Mouse (Mus musculus): ENCODE results near the gene Crybb2. TPM values are rescaled to one million over a fixed set of nuclear protein-coding genes. Genes with fewer than 3 reads are reported as not detected.

Crybb2 gene
- total RNA-seq, 2 experiments from 2014 or later: not detected

- intact Hi-C loops (cut with DNase I): loop anchor here (5.0 kb wide), 1 partner anchor 132 kb away; the partner anchor contains the start of gene Tmem211
- no peak for DNase-seq (ENCODE audit: extremely low spot score in 1 of 2, low spot score in 2 of 2)
These were observed 25.5 kb upstream of the Crybb2 start for GRCm38 (mm10) chr5:113095456-113095855.

DNA sequence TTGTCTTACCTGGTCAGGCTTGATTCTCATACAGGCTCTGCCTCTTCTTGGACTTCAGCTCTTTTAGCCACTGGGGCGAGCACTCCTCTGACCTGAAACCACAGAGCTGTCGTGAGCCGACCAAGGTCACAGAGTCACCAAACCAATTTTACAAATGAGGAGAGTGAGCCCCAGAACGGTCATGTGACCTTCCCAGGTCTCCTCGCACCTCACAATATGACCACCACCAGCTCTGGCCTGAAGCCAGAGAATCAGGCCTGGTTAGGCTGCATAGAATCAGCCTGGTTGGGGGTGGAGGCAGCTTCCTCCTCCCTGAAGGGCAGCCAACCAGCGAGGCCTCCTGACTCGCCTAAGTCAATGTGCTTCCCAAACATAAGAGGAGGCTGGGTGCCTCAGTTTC, 22.5 kb upstream of the Crybb2 start:
- DNase-seq (ENCODE audit: extremely low spot score in 1 of 2, low spot score in 2 of 2): no peak
- intact Hi-C loops (cut with DNase I): no loop called here

GRCm38 (mm10) chr5:113091162-113091561, 21.2 kb upstream of the Crybb2 start:
- intact Hi-C loops (cut with DNase I): no loop called here
- peak in 1 of 2 experiments; percentile 71 for DNase-seq (ENCODE audit: extremely low spot score in 1 of 2, low spot score in 2 of 2)

DNA sequence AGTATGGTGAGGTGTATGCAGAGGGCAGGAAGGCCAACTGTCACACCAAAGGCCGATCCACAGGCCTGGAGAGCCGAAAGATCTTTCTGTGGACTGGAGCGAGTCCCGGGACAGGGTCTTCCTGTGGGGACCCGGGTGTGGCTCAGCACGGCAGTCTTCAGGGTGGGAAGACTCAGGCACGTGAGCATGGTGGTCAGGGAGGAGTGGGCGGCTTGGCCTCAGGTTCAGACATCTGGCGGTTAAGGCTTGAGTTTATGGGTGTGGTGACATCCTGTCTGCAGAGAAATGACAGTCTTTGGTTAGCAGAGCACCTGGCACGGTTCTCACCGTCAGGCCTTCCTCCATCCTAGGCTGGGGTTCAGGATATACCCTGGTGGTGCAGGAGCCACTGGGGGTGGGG, 20.8 kb upstream of the Crybb2 start:
- intact Hi-C loops (cut with DNase I): no loop called here
- DNase-seq (ENCODE audit: extremely low spot score in 1 of 2, low spot score in 2 of 2): peak in 1 of 2 experiments; percentile 58

DNA sequence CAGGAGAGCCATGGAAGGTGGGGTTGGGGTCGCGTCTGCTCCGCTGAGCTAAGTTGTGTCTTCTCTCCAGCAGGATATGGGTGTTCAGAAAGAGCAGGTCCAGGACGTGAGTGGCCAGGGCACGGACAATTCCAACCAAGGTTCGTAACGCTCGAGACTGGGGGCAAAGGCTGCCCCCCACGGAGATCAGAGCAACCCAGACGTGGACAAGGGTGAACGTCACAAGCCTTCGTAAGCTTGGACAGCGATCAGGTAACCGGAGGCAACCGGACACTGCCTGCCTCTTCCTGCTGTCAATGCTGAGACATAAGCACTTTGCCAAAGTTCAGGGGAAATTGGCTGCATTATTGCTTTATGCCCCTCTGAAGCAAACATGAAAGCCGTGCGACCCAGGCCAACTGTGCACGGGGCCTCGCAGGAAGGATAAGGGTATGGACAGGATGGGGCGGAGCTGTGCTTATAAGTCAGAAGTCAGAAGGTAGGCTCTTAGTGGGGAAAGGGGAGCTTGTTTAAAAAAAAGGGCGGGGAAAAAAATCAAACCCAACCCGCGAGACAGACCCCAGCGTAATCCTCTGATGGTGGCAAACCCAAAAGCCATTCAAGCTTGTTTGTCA, 20.3 kb upstream of the Crybb2 start:
- DNase-seq (ENCODE audit: extremely low spot score in 1 of 2, low spot score in 2 of 2): peak in 1 of 2 experiments; percentile 35
- intact Hi-C loops (cut with DNase I): no loop called here

GRCm38 (mm10) chr5:113087465-113087864, 17.5 kb upstream of the Crybb2 start:
- intact Hi-C loops (cut with DNase I): no loop called here
- no peak for DNase-seq (ENCODE audit: extremely low spot score in 1 of 2, low spot score in 2 of 2)

DNA sequence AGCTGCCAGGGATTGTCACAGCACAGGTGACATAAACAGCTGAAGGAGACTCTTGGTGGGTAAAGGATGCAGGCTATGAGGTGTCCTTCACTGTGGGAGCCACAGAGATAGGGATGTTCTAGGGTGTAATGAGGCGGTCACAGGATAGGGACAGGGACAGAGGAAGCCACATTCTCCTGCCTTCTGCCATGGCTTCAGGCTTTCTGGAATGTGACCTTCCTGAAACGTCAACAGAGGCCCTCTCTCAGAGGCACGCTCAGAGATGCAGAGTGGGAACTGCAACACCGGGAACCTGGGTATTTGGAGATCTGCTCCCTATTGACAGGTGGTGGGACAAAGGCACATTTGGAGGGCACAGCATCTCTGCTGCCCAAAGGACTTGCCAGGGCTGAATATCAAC, 17.1 kb upstream of the Crybb2 start:
- intact Hi-C loops (cut with DNase I): no loop called here
- no peak for DNase-seq (ENCODE audit: extremely low spot score in 1 of 2, low spot score in 2 of 2)

GRCm38 (mm10) chr5:113086439-113086838, 16.5 kb upstream of the Crybb2 start:
- intact Hi-C loops (cut with DNase I): no loop called here
- DNase-seq (ENCODE audit: extremely low spot score in 1 of 2, low spot score in 2 of 2): no peak

GRCm38 (mm10) chr5:113085931-113086330, 16.0 kb upstream of the Crybb2 start:
- intact Hi-C loops (cut with DNase I): no loop called here

DNA sequence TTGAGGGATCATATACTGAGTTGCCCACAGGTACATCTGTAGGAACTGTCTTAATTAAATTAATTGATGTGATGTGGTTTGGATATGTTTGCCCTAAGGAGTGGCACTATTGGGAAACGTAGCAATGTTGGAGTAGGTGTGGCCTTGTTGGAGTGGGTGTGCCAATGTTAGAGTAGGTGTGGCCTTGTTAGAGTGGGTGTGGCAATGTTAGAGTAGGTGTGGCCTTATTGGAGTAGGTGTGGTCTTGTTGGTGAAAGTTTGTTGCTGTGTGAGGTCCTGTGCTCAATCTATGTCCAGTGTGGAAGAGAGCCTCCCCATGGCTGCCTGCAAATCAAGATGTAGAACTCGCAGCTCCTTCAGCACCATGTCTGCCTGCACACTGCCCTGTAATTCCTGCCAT, 14.4 kb upstream of the Crybb2 start:
- intact Hi-C loops (cut with DNase I): no loop called here
- peak in 1 of 2 experiments; percentile 14 for DNase-seq (ENCODE audit: extremely low spot score in 1 of 2, low spot score in 2 of 2)

More at GRCm38 (mm10) chr5:113085931-113086330, 16.0 kb upstream of the Crybb2 start:
- no peak for DNase-seq (ENCODE audit: extremely low spot score in 1 of 2, low spot score in 2 of 2)

DNA sequence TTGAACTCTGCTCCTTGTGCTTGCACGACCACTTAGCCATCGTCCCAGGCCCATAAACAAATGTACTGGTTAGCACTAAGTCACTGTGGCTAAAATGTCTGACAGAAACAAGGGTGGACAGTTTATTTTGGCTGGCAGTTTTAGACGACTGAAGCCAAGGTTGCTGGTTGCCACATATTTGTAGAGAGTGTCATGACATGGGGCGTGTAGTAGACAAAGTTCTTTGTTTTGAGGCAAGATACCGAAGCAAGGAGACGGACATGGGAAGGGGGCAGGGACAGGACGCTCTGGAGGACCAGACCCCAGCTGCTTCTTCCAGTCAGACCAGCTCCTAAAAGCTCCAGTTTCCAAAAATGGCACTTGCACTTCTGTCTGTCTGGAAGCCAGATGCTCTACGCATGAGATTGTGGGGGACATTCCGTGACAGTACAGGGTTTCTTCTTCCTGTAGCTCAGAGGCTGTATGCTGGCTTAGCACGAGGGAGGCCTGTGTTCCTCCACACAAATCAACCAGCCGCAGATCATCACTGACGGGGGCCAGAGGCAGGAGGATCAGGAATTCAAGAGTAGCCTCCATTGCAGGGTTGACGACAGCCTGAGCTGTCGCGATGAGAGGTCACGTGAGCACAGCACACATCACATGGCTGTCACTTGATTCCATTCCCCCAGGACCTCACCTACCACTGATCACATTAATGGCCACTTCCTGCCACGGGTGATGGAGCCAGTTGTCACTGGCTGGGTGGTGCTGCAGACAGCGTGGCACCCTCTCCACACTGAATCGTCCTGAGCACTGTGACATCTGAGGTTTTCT, 12.6 kb upstream of the Crybb2 start:
- intact Hi-C loops (cut with DNase I): no loop called here
- peak in 1 of 2 experiments; percentile 31 for DNase-seq (ENCODE audit: extremely low spot score in 1 of 2, low spot score in 2 of 2)

DNA sequence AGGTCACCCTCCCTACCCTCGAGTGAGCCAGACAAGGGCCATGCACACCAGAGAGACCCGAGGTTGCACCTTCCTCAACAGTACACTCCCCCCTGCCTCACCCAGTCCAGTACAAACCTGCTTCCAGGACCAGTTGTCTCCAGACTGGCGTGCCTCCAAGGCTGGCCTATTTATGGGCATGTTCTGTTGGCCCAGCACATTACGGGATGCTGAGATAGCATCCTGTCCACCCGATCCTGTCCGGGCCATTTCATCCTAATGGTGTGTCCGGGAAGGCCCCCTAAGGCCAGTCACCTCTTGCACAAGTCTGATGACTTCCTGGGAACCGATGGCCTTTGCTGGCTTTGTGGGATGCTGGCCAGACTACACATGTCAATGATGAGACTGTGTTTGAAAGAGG, 11.5 kb upstream of the Crybb2 start, which contains the start of gene Crybb3:
TSS of gene Crybb3 (minus strand) at position 146 of the 400 bp plus-strand sequence.
- peak in 1 of 2 experiments; percentile 75 for DNase-seq (ENCODE audit: extremely low spot score in 1 of 2, low spot score in 2 of 2)
- intact Hi-C loops (cut with DNase I): no loop called here

DNA sequence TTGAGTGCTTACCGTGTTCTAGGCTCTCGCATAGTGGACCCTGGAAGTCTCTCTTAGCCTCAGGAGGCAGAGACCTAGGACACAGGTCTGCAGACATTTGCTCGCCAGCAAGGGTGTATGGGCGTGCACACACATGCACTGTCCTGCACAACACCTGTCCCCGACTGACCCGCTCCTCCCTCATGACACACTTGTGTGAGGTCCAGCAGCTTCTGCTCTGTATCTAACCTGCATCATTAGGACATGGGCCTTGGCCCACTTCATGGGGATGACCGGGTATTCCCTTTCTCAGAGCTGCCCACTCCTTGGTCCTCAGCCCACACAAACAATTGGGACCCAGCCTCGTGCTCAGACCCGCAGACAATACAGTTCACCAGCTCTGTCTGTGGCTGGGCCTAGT, 11.1 kb upstream of the Crybb2 start:
- intact Hi-C loops (cut with DNase I): no loop called here
- no peak for DNase-seq (ENCODE audit: extremely low spot score in 1 of 2, low spot score in 2 of 2)

DNA sequence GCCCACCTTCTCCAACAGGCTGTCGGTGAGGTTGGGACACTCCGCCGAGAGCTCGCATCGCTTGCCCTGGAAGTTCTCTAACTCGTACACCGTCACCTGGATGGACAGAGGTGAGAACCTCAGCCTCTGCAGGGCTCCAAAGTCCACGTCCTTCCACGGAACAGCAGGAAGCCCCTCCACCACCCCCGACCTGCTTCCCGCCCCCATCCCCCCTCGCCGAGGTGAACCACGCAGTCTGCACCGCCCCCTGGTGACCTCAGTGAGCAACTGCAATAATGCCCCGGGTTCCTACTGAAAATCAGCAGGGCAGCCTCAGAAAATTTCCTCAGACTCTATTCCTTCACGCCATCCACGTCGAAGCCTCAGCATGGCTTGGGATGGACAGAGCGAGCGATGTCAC, 9.9 kb upstream of the Crybb2 start:
- peak in 1 of 2 experiments; percentile 76 for DNase-seq (ENCODE audit: extremely low spot score in 1 of 2, low spot score in 2 of 2)
- intact Hi-C loops (cut with DNase I): loop anchor here (5.0 kb wide), 1 partner anchor 207 kb away; no protein-coding TSS in a partner anchor

- peak in 1 of 2 experiments; percentile 19 for DNase-seq (ENCODE audit: extremely low spot score in 1 of 2, low spot score in 2 of 2)
- intact Hi-C loops (cut with DNase I): loop anchor here (5.0 kb wide), 1 partner anchor 206 kb away; no protein-coding TSS in a partner anchor
These were observed 8.8 kb upstream of the Crybb2 start for GRCm38 (mm10) chr5:113078686-113079085.

GRCm38 (mm10) chr5:113054308-113054707, 15.6 kb downstream of the Crybb2 start:
- intact Hi-C loops (cut with DNase I): loop anchor here (1.0 to 10.0 kb wide), 4 partner anchors 37 to 580 kb away; partner anchors contain the start of genes Grk3 and Sez6l
- peak; percentile 75 to 83 for DNase-seq (ENCODE audit: extremely low spot score in 1 of 2, low spot score in 2 of 2)

DNA sequence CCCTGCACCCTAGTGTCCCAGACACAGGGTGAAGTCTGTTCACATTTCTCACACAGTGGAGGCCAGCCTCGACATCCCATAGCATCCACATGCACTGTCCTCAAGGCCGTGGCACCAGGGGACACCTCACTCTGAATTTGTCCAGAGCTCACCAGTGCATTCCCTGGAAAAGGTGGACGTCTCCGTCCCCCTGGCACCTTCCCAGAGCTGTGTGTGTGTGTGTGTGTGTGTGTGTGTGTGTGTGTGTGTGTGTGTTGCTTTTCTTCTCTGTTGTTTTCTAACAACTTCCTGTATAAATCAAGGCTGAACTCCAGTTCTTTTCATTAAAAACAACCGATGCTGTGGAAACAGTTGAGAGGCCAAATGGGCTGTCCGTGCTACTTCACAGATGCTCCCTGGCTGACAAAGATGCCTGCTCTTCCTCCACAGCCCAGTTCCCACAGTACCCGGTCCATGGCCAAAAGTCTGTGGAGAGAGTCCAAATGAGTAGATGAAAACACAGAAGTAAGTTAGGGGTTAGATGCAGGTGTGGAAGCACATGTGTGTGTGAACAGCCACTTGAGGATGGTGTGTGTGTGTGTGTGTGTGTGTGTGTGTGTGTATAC, 19.2 kb downstream of the Crybb2 start:
- intact Hi-C loops (cut with DNase I): loop anchor here (5.0 to 10.0 kb wide), 3 partner anchors 33 to 576 kb away; partner anchors contain the start of genes Grk3 and Sez6l
- peak in 1 of 2 experiments; percentile 39 for DNase-seq (ENCODE audit: extremely low spot score in 1 of 2, low spot score in 2 of 2)

- no peak for DNase-seq (ENCODE audit: extremely low spot score in 1 of 2, low spot score in 2 of 2)
- intact Hi-C loops (cut with DNase I): loop anchor here (5.0 to 10.0 kb wide), 4 partner anchors 33 to 575 kb away; partner anchors contain the start of genes Grk3 and Sez6l
These were observed 20.0 kb downstream of the Crybb2 start for GRCm38 (mm10) chr5:113049876-113050275.

Measured in left cerebral cortex, postnatal 10 days (tissue).